Mouse (Mus musculus) lung, embryonic 14.5 days (tissue): ENCODE measurements at regions not wholly inside any gene's neighbourhood (a gene's known extent, or its start where the extent isn't known, plus 50 kb on each side); places are given as distances from the start of the nearest gene placed in this dataset.

ENCODE experiments used
- ATAC-seq: fragments of 200-750 bp; cut with Nextera tagmentation; 2 replicates; pipeline ENCODE4 v1.8.0; 2017; ENCODE audit warnings: mild to moderate bottlenecking, moderate TSS enrichment, moderate library complexity; ENCODE audit not compliant: insufficient read depth
- DNase-seq: peaks from one replicate; pipeline ENCODE4 v3.0.0-alpha.2; 2015
- H3K27ac ChIP-seq: fragments of 300-500 bp; sonication (generic); 2 replicates; pipeline ENCODE4 v1.5.1; 2014; ENCODE audit warnings: low read depth, mild to moderate bottlenecking, moderate library complexity
- H3K27me3 ChIP-seq: fragments of 300-500 bp; sonication (generic); 2 replicates; pipeline ENCODE4 v1.6.1; 2014; ENCODE audit warnings: low read length, control low read depth; ENCODE audit not compliant: insufficient read depth
- H3K36me3 ChIP-seq: fragments of 300-500 bp; sonication (generic); 2 replicates; pipeline ENCODE4 v1.6.1; 2014; ENCODE audit warnings: control low read depth; ENCODE audit not compliant: insufficient read depth
- H3K4me1 ChIP-seq: fragments of 300-500 bp; sonication (generic); 2 replicates; pipeline ENCODE4 v1.6.1; 2014; ENCODE audit warnings: antibody characterized with exemption, control low read depth; ENCODE audit not compliant: insufficient read depth
- H3K4me2 ChIP-seq: fragments of 300-500 bp; sonication (generic); 2 replicates; pipeline ENCODE4 v1.6.1; 2014; ENCODE audit warnings: mild to moderate bottlenecking
- H3K4me3 ChIP-seq: fragments of 300-500 bp; sonication (generic); 2 replicates; pipeline ENCODE4 v1.5.1; 2014; ENCODE audit warnings: low read depth, low read length
- H3K9ac ChIP-seq: fragments of 300-500 bp; sonication (generic); 2 replicates; pipeline ENCODE4 v1.6.1; 2014
- H3K9me3 ChIP-seq: fragments of 300-500 bp; sonication (generic); 2 replicates; pipeline ENCODE4 v1.6.1; 2016; ENCODE audit warnings: low read depth, low read length, control low read depth
- CTCF ChIP-seq: IDR thresholded peaks from 2 replicates; pipeline ENCODE4 v1.5.1; 2016; ENCODE audit warnings: antibody characterized with exemption, low read depth
- WGBS: fragments of 180-500 bp; shearing (Covaris S2); extraction: QIAGEN DNeasy Blood & Tissue Kit; methylation state at CpG from one replicate; pipeline ENCODE4 v1.1.7; 2014; 5-methylcytosine and 5-hydroxymethylcytosine counted together

GRCm38 (mm10) chr1:19290098-19290497, 81.4 kb downstream of the Tfap2b start:
- Histone ChIP-seq H3K9me3 (no peaks in the 10 kb centered on the region), H3K36me3 (no peaks in the 10 kb centered on the region), H3K4me2 (no peak overlapping the region), H3K27ac (no peak overlapping the region), H3K9ac (no peak overlapping the region), H3K27me3 (no peaks in the 10 kb centered on the region), H3K4me3 (no peak overlapping the region), H3K4me1 (no peaks in the 10 kb centered on the region)
- no peak for TF ChIP-seq CTCF
- WGBS: 70% methylated on average over 4 of the region's 4 CpGs
- DNase-seq: no peak
- no peak for ATAC-seq

GRCm38 (mm10) chr1:19321598-19321997, 112.9 kb downstream of the Tfap2b start:
- ATAC-seq: peak; percentile 92
- Histone ChIP-seq H3K27ac (peak overlapping the region; percentile 83), H3K27me3 (no peaks in the 10 kb centered on the region), H3K4me2 (no peak overlapping the region), H3K9ac (no peak overlapping the region), H3K4me3 (no peak overlapping the region), H3K36me3 (no peaks in the 10 kb centered on the region), H3K9me3 (no peaks in the 10 kb centered on the region), H3K4me1 (no peaks in the 10 kb centered on the region)
- peak; percentile 71 for DNase-seq
- TF ChIP-seq CTCF: no peak
- WGBS: 14% methylated on average over 1 of the region's 1 CpGs

GRCm38 (mm10) chr1:19336062-19336461, 127.3 kb downstream of the Tfap2b start:
- Histone ChIP-seq H3K4me1 (no peaks in the 10 kb centered on the region), H3K27me3 (no peaks in the 10 kb centered on the region), H3K4me2 (no peak overlapping the region), H3K9me3 (no peaks in the 10 kb centered on the region), H3K4me3 (no peak overlapping the region), H3K27ac (no peak overlapping the region), H3K36me3 (no peaks in the 10 kb centered on the region), H3K9ac (no peak overlapping the region)
- no peak for TF ChIP-seq CTCF
- WGBS: 89% methylated on average over 1 of the region's 1 CpGs
- ATAC-seq: no peak
- DNase-seq: no peak

DNA sequence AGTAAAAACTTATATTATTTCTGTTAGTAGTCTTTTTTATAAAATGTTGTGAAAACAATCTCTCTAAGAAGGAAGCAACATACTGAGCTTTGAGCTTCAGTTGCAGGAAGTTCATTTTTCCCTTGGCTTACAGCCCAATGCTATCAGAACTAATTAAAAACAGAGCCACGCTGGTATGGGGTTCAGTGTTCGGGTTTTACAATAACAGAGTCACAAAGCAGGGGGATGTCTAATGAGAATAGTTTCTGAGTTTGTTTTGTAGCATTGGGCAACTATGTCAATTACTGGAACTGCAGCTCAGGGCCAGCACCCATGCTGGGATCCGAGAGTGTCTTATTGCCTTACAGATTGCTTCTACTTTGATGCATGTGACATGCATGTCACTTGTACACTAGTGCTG, 128.5 kb downstream of the Tfap2b start:
- Histone ChIP-seq H3K9ac (no peak overlapping the region), H3K27me3 (no peaks in the 10 kb centered on the region), H3K4me2 (no peak overlapping the region), H3K27ac (no peak overlapping the region), H3K4me1 (no peaks in the 10 kb centered on the region), H3K4me3 (no peak overlapping the region), H3K9me3 (no peaks in the 10 kb centered on the region), H3K36me3 (no peaks in the 10 kb centered on the region)
- 54% methylated on average over 3 of the region's 3 CpGs for WGBS
- ATAC-seq: no peak
- DNase-seq: no peak
- TF ChIP-seq CTCF: no peak

DNA sequence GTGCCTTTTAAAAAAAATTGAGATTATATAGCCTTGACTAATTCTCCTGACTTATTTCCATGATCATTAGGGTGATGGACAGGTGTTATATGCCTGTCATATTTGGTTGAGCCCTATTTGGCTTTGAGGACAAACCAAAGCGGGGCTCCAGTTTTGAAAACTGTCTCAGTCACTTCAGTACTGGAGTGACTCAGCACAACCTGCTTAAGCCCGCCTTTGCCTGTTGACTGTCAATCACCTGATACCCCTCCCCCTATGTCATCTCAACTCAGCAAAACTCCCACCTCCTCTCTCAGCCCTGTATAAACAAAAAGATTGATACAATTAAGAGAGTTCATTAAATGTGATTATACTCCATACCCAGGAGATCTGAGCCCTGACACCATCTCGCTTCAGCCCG, 135.7 kb downstream of the Tfap2b start:
- Histone ChIP-seq H3K27me3 (no peaks in the 10 kb centered on the region), H3K4me3 (no peak overlapping the region), H3K36me3 (no peaks in the 10 kb centered on the region), H3K4me2 (no peak overlapping the region), H3K27ac (no peak overlapping the region), H3K9me3 (no peaks in the 10 kb centered on the region), H3K9ac (no peak overlapping the region), H3K4me1 (no peaks in the 10 kb centered on the region)
- no peak for DNase-seq
- no peak for TF ChIP-seq CTCF
- WGBS: 76% methylated on average over 4 of the region's 4 CpGs
- ATAC-seq: no peak

DNA sequence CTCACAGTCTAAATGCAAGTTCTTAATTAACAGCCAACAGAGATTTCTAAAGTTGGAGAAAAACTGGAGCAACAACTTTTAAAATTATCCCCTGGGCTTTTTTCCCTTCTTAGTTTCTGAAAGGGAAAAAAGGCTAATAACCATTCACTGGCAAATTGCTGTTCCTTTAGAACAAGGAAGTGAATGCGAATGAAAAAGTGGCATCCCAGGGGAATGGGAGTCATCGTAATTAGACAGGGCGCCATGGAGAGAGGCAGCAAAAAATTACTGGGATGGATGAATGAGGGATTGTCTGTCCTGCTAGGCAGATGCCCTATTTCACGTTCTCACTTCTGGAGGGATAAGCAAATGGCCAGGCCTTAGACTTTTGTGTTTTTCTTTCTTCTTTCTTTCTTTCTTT, 141.8 kb downstream of the Tfap2b start:
- Histone ChIP-seq H3K9me3 (no peaks in the 10 kb centered on the region), H3K27ac (no peak overlapping the region), H3K4me1 (no peaks in the 10 kb centered on the region), H3K36me3 (no peaks in the 10 kb centered on the region), H3K4me2 (no peak overlapping the region), H3K27me3 (no peaks in the 10 kb centered on the region), H3K4me3 (no peak overlapping the region), H3K9ac (no peak overlapping the region)
- ATAC-seq (no peak), DNase-seq (no peak)
- WGBS: 71% methylated on average over 4 of the region's 4 CpGs
- no peak for TF ChIP-seq CTCF

- no peak for ATAC-seq
- H3K4me3 ChIP-seq: no peak overlapping the region
- no peak for TF ChIP-seq CTCF
- no peaks in the 10 kb centered on the region for H3K36me3 ChIP-seq
- H3K27me3 ChIP-seq: no peaks in the 10 kb centered on the region
- 21% methylated on average over 1 of the region's 1 CpGs for WGBS
- no peak for DNase-seq
- no peak overlapping the region for H3K9ac ChIP-seq
- H3K9me3 ChIP-seq: no peaks in the 10 kb centered on the region
- no peak overlapping the region for H3K27ac ChIP-seq
- no peaks in the 10 kb centered on the region for H3K4me1 ChIP-seq
- H3K4me2 ChIP-seq: no peak overlapping the region
Measured at GRCm38 (mm10) chr1:19384856-19385255, 176.1 kb downstream of the Tfap2b start.

DNA sequence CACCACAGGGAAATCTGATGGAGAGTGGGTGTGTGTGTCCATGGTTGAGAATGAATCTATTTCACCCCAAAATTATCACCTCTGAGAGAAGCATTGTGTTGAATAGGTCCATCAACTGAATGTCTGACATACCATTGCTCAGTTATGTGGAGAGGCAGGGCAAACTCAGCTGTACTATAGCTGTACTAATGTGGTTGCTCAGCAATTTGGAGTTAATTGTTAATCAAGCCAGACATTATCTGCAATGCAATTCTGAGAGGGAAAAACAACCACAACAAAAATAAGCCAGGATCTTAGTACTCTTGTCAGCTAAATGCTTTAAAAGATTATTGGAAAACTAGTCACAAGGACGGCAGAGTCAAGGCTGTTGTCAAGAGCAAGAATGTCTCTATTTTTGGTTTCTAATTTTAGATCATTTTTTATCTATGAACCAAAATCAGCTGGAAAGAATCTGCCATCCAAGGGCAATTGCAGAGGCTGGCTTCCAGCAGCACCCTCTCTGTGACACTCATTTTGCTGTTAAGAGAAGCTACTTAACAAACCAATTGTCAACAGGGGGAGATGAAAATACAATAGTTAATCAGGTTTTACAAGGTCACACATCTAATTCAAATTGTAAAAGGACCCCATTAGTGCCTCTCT, 180.3 kb downstream of the Tfap2b start:
- DNase-seq (no peak), ATAC-seq (no peak)
- H3K27me3 ChIP-seq: no peaks in the 10 kb centered on the region
- H3K9me3 ChIP-seq: no peaks in the 10 kb centered on the region
- no peaks in the 10 kb centered on the region for H3K4me1 ChIP-seq
- no peak for TF ChIP-seq CTCF
- H3K27ac ChIP-seq: no peak overlapping the region
- no peak overlapping the region for H3K9ac ChIP-seq
- no peaks in the 10 kb centered on the region for H3K36me3 ChIP-seq
- H3K4me3 ChIP-seq: no peak overlapping the region
- no peak overlapping the region for H3K4me2 ChIP-seq
- 49% methylated on average over 1 of the region's 1 CpGs for WGBS
